Mouse (Mus musculus) myocyte (in vitro differentiated cells): ENCODE measurements at regions not wholly inside any gene's neighbourhood (a gene's known extent, or its start where the extent isn't known, plus 50 kb on each side); places are given as distances from the start of the nearest gene placed in this dataset.

Experiments used
- CEBPB ChIP-seq: IDR thresholded peaks from 2 replicates; pipeline ENCODE4 v1.6.1; 2011; ENCODE audit warnings: mild to moderate bottlenecking, moderate library complexity; ENCODE audit not compliant: poor library complexity, insufficient read depth, severe bottlenecking
- E2F4 ChIP-seq: IDR thresholded peaks from one replicate; pipeline ENCODE4 v1.6.1; 2011; ENCODE audit warnings: mild to moderate bottlenecking, control low read depth, moderate library complexity; ENCODE audit not compliant: insufficient read depth
- MYOD1 ChIP-seq, 3 experiments: IDR thresholded peaks; one replicate each; pipeline ENCODE4 v1.6.1; 2011; ENCODE audit warnings: control low read depth in 2 of 3, low read depth in 2 of 3, mild to moderate bottlenecking in 2 of 3, moderate library complexity in 1 of 3; ENCODE audit not compliant: insufficient read length in 2 of 3, control insufficient read depth in 1 of 3
- MYOG ChIP-seq, 3 experiments: IDR thresholded peaks; one replicate each; pipeline ENCODE4 v1.6.1; 2011; ENCODE audit warnings: control low read depth in 2 of 3, low read depth in 2 of 3, mild to moderate bottlenecking in 2 of 3; ENCODE audit not compliant: insufficient read length in 2 of 3, control insufficient read depth in 1 of 3, insufficient read depth in 1 of 3
- POLR2A ChIP-seq: IDR thresholded peaks from one replicate; pipeline ENCODE4 v1.6.1; 2011; ENCODE audit warnings: low read depth, mild to moderate bottlenecking, control low read depth, moderate library complexity; ENCODE audit not compliant: insufficient read length
- TCF3 ChIP-seq: IDR thresholded peaks from one replicate; pipeline ENCODE4 v1.6.1; 2011; ENCODE audit warnings: low read depth, control low read depth; ENCODE audit not compliant: insufficient read length

- TF ChIP-seq MYOG (IDR thresholded peaks at IDR 0.05; ENCODE audit: control insufficient read depth in 1 of 3, insufficient read depth in 1 of 3, insufficient read length in 2 of 3, low read depth in 2 of 3) (no peak), POLR2A (no peak), MYOD1 (IDR thresholded peaks at IDR 0.05; ENCODE audit: control insufficient read depth in 1 of 3, insufficient read length in 2 of 3, low read depth in 2 of 3) (no peak), TCF3 (no peak), CEBPB (no peak), E2F4 (no peak)
These were observed 249.1 kb upstream of the Sp8 start for GRCm38 (mm10) chr12:118597015-118597414.
